Mouse (Mus musculus) adrenal gland, postnatal 4 days (tissue): Measurements from ENCODE around the gene Gnrhr. TPM values are rescaled to one million over a fixed set of nuclear protein-coding genes. Genes with fewer than 3 reads are reported as not detected.

ENCODE experiments used
- DNase-seq, 2 experiments: peaks; one replicate each; pipeline ENCODE4 v3.0.0; 2021 to 2022; ENCODE audit warnings: low spot score in 2 of 2, mixed read lengths in 2 of 2
- long read RNA-seq, 2 experiments: library from polyadenylated mRNA; stranded (forward); transcript quantifications; one replicate each; pipeline ENCODE4 v2.0.0; 2021
- total RNA-seq, 2 experiments: library from RNA; stranded (reverse); gene quantifications; 2 replicates each; pipeline ENCODE4 v1.2.3; 2021

The Gnrhr gene
- total RNA-seq: under 1 TPM; 0.62 to 0.79 TPM
- long read RNA-seq, experiment 1: 0 reads
- long read RNA-seq, experiment 2: 0 reads

GRCm38 (mm10) chr5:86197801-86198200, at the start of gene Gnrhr:
Gene Gnrhr, minus strand, starts transcription at chr5:86197901.
- no peak for DNase-seq

- DNase-seq: no peak
Observed at GRCm38 (mm10) chr5:86246559-86246958, 48.9 kb upstream of the Gnrhr start.

DNA sequence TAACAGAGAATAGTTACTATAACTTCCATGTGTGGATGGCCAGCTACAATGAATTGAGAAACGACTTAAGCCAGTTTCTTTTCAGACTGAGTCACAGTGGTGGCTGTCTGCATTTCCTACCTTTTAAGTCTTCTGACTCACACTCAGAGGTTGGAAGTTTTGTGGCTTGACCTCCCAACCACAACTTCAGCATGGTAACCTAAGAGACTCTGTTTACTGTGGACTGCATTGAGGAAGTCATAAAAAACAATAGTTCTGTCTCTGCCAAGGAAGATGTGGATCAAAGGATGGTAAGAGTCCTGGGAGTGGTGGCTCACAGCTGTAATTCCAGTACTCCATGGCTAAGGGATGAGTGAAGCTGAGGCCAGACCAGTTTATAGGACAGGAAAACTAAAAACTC, 47.2 kb upstream of the Gnrhr start:
- DNase-seq: no peak

- no peak for DNase-seq
Observed at GRCm38 (mm10) chr5:86244275-86244674, 46.6 kb upstream of the Gnrhr start.

GRCm38 (mm10) chr5:86227156-86227853, 29.6 kb upstream of the Gnrhr start:
- no peak for DNase-seq

DNA sequence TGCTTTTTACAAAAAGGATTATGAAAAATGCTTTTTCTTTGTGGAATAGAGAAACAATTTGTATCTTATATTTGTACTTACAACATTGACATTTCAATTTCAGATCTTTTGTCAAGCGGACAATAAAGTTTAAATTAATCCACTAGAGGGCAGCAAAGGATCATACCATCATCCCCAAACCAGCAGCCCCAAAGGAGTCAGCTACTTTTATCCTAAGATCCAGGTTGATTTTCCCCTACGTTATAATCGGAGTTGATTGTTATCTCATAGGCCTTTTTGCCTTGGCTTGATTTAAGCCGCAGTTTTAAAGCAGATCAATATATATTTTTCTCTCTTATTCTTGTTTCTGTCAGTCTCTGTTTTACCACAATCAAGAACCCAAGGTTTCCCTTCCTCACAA, 6.3 kb downstream of the Gnrhr start:
- DNase-seq: no peak

GRCm38 (mm10) chr5:86190770-86191169, 6.9 kb downstream of the Gnrhr start:
- no peak for DNase-seq

DNA sequence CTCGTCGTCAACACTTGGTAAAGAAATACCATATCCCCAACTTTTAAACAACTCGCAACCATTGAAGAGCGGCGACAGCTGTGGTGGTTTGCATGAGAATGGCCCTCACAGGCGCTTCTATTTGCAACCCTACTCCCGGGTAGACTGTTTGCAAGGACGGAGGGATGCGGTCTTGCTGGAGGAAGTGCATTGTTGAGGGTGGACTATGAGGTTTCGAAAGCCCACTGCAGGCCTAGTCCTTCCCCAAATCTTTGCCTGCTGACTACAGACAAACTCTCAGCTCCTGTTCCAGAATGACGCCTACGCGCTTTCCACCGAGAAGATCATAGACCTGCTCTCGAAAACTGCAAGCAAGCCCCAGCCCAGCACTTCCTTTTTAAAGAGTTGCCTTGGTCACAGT, 7.4 kb downstream of the Gnrhr start:
- DNase-seq: no peak

DNA sequence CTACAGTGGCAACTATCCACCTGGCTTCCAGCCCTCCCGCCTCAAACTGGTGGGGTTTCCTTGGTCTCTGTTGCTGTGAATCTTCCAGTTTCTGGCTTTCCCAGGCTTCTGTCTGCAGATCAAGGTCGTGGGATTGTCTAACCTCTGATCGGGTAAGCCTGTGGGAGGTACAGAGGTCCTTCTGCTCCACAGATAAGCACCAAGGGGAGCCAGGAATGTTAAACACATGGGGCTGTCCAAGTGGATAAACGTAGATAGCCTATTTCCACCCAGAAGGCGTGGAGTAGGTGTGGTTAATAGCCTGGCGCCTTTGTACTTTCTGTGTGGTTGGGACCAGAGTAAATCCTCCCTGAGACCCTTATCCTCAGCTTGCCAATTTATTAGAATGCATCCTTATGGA, 10.3 kb downstream of the Gnrhr start:
- no peak for DNase-seq

DNA sequence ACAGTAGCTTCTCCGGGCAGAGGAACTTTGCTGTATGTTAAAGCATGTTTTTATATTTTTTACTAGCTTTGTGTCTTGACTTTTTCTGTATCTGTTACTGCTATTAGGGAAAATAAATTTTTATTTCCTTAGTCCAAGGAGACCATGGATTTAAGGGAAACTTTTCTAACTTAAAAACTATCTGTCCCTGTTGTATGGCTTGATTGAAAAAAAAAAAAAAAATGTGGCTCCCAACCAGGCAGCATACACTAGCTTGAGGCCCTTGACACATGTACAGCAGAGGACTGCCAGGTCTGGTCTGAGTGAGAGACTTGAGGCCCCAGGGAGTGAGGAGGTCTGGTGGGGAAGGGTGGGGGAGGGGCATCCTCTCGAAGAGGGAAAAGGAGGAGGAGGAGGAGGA, 23.9 kb downstream of the Gnrhr start:
- DNase-seq: no peak

- peak; percentile 92 to 99 for DNase-seq
Observed at GRCm38 (mm10) chr5:86172449-86173161, 25.1 kb downstream of the Gnrhr start, which contains the start of gene Uba6. Gene Uba6, minus strand, starts transcription at chr5:86172803.

- DNase-seq: no peak
Observed at GRCm38 (mm10) chr5:86172088-86172448, 25.6 kb downstream of the Gnrhr start.

Other genes with a start within 250 kb of the Gnrhr start
- gene Cenpc1, start 132.3 kb downstream of the Gnrhr start, total RNA-seq: 10 to 100 TPM; 24.0 to 25.8 TPM
- gene Stap1, start 126.2 kb downstream of the Gnrhr start, total RNA-seq: under 1 TPM; 0.62 to 0.70 TPM
- 10 to 100 TPM; 13.9 to 14.8 TPM for gene Uba6, start 25.1 kb downstream of the Gnrhr start, total RNA-seq
- gene Tmprss11c, start 91.4 kb upstream of the Gnrhr start, total RNA-seq: not detected
- gene Tmprss11d, start 175.5 kb upstream of the Gnrhr start, total RNA-seq: not detected